Mouse (Mus musculus) B cell, adult 2 months (primary cell): ENCODE measurements around the gene B4galt3.

Source experiments
- DNase-seq, 2 experiments: peaks; one replicate each; pipeline ENCODE4 v3.0.0; 2022

The B4galt3 gene

DNA sequence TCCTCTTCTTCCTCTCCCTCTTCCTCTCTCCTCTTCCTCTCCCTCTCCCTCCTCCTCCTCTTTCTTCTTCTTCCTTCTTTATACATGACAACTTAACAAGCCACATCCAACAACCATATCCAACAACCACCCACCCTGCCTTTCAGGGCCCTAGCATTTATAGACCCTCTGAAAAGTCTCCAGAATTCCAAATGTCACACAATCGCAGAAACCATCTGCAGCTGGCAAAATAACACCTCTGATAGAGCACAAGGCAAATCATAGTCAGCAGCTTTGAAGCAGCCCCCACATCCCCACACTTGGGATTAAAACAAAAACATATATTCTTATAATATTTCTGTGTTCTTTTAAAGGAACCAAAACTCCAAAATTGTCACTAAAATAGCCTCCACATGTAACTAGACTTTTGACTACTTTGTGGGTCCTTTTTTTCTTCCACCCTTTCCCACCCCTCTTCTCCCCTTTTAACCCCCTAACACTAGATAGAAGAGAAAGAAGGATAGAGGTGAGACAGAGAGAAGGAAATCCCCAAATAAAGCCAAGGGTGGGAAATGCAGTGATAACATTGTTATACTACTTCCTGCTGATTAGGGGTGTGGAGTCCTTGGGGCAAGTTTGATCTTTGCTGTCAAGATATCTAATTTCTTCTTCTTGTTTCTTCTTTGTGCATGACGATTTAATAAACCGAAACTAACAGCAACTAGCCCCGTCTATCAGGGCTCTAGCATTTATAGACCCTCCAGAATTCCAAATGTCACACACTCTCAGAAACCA lies 4.0 kb upstream of the B4galt3 start:
- DNase-seq, result no peak

DNA sequence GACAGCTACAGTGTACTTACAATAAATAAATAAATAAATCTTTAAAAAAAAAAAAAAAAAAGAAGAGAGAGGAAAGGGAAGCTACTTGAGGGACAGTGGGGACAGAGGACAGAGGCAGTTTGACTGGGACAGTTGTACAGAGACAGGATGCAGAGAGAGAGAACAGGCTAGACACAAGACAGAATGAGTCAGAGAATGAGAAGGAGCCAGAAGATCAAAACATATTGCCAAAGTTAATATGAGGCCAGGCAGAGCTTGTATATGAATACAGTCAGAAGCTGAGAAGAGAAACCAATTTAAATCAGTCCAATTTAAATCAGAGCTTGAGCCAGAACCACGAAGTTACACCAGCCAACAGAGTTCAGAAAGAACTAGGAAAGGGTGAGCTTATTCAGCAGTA lies 1.8 kb upstream of the B4galt3 start:
- no peak for DNase-seq

DNA sequence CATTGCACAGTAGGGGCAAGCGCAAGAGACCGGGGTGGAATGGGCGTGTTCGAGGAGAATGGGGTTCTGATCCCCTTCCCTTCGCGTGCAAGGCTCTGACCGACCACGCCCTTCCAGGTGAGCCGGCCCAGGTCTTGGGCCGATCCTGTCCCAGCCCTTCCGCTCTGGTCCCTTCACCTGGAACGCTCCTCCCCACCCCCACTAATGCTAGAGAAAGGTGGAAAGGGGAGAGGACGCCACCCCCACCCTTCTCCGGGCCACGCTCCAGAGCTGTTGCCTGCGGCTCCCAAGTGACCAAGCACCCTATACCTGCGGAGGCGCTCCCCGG lies 409 bp downstream of the B4galt3 start:
- DNase-seq, result no peak

DNA sequence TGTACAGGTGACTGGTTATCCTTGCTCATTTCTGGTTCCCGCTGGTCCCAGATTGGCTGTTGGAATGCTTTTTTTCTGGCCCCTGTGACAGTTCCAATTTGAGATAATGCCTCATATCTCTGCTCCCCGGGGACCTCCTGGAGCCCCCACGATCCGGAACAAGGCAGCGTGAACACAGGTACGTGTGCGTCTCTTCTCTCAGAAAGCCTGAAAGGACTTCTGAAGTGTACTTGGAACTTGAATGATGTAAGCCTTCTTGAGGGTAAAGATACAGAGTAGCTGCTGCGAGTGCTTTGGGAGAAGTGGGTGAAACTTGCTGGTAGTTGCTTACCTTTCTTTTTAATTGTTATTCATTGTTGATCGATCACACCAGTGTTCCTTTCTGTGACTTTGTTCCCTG lies 1.1 kb downstream of the B4galt3 start:
- DNase-seq, result no peak

DNA sequence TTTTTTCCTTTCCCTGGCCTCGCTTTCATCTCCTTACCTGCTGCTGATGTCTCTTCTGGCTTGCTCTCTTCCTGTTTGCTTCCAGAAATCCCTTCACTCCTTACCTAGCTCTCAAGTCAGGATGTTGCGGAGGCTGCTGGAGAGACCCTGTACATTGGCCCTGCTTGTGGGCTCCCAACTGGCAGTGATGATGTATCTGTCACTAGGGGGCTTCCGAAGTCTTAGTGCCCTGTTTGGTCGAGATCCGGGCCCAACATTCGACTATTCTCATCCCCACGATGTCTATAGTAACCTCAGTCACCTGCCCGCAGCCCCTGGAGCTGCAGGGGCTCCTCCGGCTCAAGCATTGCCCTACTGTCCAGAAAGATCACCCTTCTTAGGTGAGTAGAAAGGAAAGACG lies 1.5 kb downstream of the B4galt3 start:
- no peak for DNase-seq

DNA sequence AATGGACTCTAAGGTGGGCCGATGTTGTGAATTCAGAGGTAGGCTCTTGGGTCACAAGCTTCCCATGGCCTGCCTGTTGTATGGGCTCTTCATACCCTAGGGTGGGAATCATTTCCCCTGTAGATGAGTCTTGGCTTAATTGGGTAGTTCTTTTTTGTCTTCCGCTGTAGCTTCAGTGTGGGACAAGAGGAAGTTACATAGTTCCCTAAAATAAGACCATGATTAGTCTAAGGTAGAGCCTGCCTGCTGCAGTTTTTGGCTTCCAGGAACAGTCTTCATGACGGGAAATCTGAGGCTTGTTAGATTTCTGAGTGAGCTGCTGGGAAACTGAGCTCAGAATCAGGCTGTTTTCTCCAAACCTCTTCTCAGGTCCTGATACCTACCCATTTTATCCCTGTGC lies 2.0 kb downstream of the B4galt3 start:
- no peak for DNase-seq

DNA sequence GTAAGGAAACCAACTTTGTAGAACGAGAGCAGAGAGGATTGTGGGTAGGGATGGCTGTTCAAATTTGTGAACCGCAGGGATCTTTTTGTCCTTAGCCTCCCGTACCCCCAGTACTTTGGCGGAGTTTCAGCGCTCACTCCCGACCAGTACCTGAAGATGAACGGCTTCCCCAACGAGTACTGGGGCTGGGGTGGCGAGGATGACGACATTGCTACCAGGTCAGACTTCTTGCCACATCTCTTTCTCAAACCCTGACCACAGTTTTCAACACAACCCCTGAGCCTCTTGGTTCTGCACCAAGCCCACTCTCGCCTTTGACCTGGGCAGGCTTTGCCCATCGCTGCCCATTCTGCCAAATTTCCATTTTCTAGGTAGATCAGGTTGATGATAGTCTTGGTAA lies 4.0 kb downstream of the B4galt3 start:
- DNase-seq, result no peak

DNA sequence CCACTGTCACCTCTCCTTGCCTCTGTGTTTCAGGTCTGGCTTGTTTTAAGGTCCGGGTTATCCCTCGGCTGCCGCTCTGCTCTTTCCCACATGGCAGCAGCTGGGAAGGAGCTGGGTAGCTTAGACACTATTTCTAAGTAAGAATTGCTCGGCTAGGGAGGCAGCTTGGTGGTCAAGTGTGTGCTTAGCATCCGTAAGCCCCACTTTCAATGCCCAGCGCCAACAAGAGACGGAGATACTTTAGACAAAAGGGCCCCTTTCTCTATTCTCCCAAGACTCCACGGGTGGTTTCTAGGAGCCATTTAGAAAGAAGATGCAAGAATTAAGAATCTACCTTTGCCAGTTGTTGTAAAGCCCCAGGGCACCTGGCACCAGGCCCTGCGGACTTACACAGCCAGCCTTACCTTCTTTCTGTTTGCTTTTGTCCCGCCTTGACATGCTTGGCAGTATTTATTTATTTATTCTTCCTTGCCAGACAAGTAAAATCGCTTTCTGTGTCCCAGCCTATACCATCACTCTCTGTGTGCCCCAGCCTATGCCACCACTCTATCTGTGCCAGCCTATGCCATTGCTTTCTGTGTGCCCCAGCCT lies 5.1 kb downstream of the B4galt3 start:
- DNase-seq, result no peak

DNA sequence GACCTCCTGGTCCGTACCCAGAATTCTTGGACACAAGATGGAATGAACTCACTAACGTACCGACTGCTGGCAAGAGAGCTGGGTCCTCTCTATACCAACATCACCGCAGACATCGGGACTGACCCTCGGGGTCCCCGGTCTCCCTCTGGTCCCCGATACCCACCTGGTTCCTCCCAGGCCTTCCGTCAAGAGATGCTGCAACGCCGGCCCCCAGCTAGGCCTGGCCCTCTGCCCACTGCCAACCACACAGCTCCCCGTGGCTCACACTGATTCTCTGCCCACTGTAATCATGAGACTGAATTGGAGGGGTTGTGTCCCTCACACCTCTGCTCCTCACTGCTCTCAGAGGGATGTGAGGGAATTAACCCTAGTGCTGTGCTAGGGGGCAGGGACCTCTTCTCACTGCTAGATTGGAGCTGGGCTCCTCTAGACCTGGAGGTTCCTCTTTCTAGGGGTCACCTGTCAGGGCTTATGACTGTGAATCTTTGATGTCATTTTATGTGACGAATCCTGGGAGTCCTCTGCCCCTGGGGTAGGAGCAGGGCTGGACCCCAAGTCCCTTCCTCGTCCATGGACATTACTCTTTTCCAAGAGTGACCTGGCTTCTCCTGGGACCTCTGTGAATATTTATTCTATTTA lies 6.1 kb downstream of the B4galt3 start:
- no peak for DNase-seq

DNA sequence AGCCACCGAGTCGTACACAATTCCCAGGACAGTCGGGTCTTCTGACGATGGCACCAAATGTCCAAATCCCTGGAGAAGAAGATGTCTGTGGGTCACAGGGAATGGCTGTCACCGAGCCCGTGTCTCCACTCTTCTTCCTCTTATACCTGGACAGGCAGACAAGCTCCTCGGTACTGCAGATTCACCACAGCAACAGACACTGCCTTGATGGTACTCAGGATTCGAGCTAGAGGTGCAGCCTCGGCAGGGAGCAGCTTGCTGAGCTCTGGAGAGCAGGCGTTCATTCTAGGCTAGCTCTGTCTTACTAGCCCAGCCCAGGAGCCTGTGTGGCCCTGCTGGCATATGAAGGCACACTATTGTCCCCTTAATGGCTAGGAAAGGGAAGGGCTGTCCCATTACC lies 7.6 kb downstream of the B4galt3 start:
- no peak for DNase-seq

DNA sequence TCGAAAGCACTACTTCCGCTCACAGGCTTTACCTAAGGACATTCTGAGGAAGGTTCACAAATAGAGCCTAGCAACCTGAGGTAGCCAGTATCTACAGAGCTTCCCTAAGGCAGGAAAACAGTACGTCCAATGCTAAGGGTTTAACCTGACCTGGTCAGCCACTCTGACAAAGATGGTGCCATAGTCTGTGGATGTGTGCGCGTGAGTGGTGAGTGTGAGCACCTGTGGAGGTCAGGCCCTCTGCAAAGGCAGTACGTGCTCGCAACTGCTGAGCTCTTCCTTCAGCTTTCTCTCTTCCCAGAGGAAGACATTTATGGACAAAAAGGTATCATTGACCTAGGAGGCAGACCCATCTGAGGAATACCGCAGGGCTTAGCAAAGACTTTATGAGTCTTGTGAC lies 8.3 kb downstream of the B4galt3 start:
- no peak for DNase-seq

DNA sequence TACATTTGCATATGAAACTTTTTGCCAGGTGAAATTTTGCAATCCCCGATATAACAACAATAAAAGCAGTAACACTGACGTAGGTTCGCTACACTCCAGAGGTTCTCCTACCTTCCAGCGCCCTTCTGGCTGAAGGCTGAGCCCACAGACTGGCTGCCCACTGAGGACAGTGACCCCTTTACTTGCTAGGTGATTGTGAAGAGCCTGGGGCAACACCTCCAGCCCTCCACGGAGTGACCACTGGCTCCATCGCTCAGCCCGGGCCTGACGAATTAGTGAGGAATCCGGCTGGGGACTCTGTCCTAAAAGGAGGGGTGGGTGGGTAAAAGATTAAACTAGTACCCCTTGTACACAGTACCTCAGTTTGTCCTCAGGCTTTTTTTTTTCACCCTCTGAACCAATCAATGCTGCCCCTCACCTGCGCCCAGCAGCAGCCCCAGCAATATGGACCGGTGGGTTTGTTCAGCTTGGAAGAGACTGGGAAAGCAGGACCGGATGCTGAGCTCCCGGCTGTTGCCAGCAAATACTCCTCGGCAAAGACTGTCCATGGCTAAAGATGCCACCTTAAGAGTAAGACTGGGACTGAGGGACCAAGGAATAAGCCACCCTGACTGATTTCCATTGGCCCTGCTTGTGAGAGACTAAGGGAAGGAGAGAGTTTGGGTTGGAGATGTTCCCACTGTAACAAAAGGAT lies 9.0 kb downstream of the B4galt3 start:
- DNase-seq, result no peak

DNA sequence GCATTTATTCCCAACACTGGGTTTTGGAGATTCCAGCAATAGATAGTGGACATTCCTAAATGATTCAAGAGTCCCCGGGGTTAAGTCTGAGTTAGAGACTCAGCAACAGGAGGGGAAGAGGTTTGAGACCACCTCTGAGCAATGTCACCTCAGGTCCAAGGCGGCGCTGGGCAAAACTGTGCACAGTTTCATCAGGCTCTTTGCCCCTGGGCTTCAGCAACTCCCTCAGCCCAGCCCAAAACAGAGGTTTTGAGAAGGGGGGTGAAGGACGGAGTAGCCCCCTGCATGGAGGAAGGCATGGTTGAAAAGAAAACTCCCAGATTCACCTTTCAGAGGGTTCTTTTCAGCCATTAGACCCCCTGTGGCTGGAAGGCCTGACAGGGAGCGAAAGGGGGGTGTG lies 9.6 kb downstream of the B4galt3 start:
- no peak for DNase-seq

DNA sequence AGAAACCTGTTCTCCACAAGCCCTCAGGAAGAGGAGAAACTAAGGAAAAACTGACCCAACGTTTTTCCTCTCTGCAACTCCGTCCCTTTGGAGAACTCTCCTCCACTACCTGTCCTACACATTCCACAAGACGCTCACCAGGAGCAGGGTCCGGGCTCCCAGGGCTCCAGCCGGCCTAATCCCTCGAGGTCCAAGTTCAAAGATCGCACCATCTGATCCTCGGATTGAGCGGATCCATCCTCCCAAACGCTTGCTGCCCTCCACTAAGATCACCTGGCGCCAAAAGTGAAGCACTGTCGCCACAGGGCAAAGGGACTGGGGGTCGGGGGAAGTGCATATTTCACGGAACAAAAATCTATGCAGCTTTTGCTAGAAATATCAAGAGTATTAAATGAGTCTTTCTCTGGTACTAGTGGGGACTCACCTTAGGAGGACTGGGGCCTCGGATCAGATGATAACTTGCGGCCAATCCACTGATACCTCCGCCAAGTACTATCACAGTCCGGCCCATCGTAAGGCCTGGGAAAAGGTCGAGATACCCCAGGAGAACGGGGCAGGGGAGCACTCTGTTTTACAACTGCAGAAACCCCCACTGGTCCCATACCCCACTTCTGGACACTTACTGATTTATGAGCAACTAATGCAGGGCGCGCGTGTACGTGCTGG lies 10.3 kb downstream of the B4galt3 start:
- DNase-seq, result no peak

DNA sequence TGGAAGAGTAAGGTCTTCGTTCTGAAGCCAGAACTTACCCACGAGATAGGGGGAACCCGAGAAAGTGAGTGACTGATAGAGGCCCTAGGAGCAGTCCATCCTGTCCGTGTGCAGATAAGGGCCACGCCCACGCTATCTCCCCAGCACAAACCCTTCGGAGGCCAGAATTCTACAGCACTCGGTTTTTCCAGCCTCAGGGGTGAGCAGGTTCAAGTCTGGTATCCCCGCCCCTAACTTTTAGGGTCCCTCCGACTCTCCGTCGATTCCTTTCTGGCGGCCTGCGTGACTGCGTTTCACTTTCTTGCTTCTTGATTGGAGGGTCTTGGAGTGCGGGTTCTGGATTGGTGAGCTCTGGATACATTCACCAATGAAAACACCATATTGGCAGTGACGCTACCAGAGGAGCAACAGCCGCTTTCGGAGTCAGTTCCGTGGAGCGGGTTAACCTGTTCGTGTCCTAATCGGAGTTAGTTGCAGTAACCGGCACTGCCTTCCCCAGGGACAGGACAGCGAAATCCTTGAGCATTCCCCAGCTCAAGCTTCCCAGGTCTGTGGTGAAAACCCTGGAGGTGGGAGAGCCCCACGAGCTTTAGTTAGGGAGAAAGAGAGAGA lies 10.9 kb downstream of the B4galt3 start, which contains the start of gene Ppox:
TSS of gene Ppox (minus strand) at position 271 of the 612 bp plus-strand sequence.
- DNase-seq, result peak; percentile 82 to 87

DNA sequence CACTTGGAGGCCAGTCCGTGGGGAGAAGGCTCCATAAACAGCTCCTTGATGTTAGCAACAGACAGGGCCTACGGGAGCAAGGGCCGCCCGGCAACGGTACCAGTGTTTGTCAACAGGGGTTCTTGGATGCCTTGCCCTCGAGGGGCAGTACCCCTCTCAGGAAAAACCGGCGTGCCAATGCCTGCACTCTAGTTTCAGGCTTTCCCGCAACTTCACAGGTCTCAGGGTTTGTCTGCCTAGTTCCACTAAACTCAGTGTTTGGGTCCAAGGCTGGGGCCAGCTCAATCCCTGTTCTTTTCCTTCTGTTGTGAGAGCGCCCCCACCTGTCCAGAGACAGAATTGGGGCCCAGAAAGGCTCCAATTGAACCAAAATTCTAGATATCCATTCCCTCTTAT lies 11.4 kb downstream of the B4galt3 start:
- DNase-seq, result peak; percentile 82 to 84

DNA sequence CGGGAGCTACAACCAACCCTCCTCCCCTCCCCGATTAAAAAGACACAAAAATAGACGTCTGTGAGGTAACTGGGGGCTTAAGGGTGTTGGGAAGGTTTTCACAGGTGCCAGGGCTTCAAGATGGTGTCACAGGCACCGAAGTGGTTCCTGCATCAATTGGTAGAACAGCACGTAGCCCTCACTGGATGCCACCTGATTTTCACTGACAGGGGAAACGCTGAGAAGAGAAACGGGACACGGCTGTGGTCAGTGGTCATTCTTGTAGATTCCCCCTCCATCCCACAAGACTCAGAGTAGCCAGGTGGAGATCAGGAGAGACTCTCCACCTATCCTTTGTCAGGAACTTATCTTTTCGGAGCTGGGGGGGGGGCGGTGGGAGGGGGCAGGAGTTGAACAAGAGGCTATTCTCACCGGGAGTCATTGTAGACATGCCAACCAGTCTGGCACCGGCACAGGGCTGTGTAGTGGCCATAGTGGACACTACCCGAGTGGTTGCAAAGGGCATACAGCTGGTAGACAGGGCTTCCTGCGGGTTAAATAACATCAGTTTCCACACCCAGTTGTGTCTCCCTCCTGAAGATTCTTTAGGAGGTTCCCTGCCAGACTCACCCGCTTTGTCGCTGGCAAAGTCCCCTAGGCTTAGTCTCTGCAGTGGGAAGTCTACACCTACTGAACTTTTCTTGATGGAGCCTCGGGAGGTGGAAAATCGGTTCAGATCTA lies 12.1 kb downstream of the B4galt3 start:
- no peak for DNase-seq

DNA sequence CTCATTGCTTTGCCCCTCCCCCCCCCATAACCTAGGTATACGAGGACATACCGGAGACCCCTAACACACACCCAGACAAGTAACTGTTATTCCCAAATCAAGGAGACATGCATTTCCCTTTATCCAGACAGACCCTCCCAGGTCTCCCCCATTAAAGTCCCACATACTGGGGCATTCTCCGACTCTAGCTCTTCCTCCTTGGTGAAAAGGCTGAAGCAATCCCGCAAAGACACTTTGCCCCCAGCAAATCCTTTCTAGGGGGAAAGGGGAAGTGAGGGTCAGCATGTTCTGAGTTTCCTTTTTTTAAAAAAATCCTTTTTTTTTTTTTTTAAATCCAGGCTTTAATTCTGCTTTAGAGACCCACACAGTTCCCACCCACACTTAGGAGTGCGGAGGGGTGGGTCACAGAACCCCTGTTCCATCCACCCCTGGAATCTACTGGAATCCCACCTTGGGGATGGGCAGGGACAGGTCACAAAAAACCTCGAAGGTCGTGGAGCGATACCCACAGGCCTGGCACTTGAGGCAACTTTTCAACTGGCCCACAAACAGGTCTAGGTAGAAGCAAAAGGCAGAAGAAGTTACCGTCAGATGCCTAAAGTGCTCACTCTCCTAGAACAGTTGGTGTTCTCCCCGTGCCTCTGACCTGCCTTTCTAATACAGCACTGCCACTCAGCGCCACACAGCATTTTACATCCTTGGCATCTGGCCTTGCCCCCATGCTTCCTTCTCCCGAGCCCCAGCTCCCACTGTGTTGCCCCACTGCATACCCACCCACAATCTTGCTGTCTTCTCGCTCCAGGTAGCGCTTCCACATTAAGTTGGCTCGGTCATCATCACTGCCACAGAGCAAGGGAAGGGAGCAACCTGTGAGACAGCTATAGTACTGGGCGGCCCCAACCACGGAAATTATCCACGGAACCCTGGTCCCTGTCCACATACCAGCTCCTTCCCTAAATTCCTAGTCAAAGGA lies 13.3 kb downstream of the B4galt3 start:
- no peak for DNase-seq

DNA sequence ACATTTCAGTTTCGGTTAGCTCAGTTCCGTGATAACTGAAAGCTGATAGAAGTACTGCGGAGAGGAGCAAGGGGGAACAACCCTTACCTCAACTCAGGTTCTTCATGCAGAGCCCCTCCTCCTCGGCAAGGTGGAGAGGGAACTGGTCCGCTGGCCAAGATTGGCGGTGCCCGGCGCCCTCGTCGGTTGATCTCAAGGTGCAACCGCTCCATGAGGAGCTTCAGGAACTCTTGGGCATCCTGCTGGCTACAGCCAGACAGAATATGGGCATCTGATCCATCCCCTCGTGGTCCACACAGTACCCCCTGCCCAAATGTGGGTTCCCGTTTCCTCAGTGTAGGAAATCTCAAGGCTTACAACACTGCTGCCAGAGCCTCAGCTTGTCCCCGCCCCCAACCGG lies 14.4 kb downstream of the B4galt3 start:
- DNase-seq, result no peak

DNA sequence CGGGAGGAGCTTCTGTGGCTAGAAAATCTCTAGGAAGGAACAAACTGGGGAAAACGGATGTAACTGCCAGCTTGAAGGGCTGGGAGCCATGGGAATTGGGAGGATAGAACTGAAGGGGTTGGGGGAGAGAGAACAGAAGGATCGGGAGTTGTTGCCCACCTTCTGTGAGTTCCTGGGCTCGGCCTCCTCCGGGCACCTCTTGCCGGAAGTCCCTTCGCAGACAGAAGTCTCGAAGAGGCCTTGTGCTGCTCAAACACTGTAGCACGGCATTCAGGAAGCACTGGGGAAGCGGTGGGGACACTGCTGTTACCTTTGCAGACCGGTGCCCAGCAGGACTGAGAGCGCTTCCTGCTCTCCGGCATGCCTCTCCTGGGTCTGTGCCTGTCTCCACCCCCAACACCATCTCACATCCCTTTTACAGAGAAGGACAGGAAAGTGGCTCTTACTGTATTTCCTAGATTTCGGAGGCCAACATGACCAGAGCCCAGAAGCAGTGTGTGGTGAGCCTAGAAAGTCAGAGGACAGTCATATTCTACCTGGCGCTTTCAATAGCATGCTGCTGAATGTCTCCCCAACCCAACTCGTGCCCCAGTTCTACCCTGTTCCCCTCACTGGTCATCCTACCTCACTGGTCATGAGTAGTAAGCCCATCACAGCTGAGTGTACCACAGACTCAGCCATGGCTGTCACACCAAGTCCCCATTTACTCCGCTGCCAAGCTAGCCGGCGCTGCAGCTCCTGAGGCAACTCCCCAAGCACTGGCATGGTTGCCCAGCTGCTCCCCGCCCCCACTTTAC lies 15.2 kb downstream of the B4galt3 start:
- no peak for DNase-seq
